Mouse (Mus musculus) midbrain, embryonic 10.5 days (tissue): ENCODE measurements around the gene Zfp385c. TPM values are rescaled to one million over a fixed set of nuclear protein-coding genes. Genes with fewer than 3 reads are reported as not detected.
A peak's percentile ranks its signal among the peaks of the same experiment; 100 is the strongest.

ENCODE experiments used
- DNase-seq: peaks from one replicate; pipeline ENCODE4 v3.0.0-alpha.2; 2017; ENCODE audit warnings: low spot score
- H3K27ac ChIP-seq: fragments of 300-500 bp; sonication (generic); replicated peaks from 2 replicates; pipeline ENCODE4 v1.5.1; 2016; ENCODE audit warnings: mild to moderate bottlenecking
- H3K27me3 ChIP-seq: fragments of 300-500 bp; sonication (generic); 2 replicates; pipeline ENCODE4 v1.6.1; 2016; ENCODE audit warnings: low read depth, mild to moderate bottlenecking; ENCODE audit not compliant: poor library complexity, severe bottlenecking
- H3K36me3 ChIP-seq: fragments of 300-500 bp; sonication (generic); 2 replicates; pipeline ENCODE4 v1.6.1; 2016; ENCODE audit warnings: mild to moderate bottlenecking, moderate library complexity
- H3K4me1 ChIP-seq: fragments of 300-500 bp; sonication (generic); 2 replicates; pipeline ENCODE4 v1.6.1; 2016
- H3K4me3 ChIP-seq: fragments of 300-500 bp; sonication (generic); 2 replicates; pipeline ENCODE4 v1.5.1; 2016; ENCODE audit warnings: mild to moderate bottlenecking, moderate library complexity
- H3K9me3 ChIP-seq: fragments of 300-500 bp; sonication (generic); replicated peaks from 2 replicates; pipeline ENCODE4 v1.6.1; 2016; ENCODE audit warnings: mild to moderate bottlenecking
- WGBS: fragments of 180-500 bp; shearing (Covaris S2); methylation state at CpG from one replicate; pipeline ENCODE4 v1.1.7; 2016; 5-methylcytosine and 5-hydroxymethylcytosine counted together
- polyA plus RNA-seq: library from polyadenylated mRNA; unstranded; fragments of >200 nt; fragmentation: Nextera tagmentation; extraction: Ambion mirVana; gene quantifications from 2 replicates; pipeline ENCODE4 v1.2.1, GENCODE M21; 2016

The Zfp385c gene
- polyA plus RNA-seq, 1 experiment from 2014 or later: 0.20 TPM

- Histone ChIP-seq H3K36me3 (peaks cover 61% of the 10 kb centered on the region), H3K27ac (peak within 1 kb of the TSS; percentile 98), H3K4me1 (peaks cover 50% of the 10 kb centered on the region), H3K27me3 (no peaks in the 10 kb centered on the region), H3K4me3 (peak within 1 kb of the TSS; percentile 91), H3K9me3 (no peaks in the 10 kb centered on the region)
- 2% methylated on average over 38 of the region's 38 CpGs for WGBS
- DNase-seq: peak; percentile 68
These were observed 21.7 kb upstream of the Zfp385c start, which contains the start of gene Hspb9 for GRCm38 (mm10) chr11:100713735-100714533. Gene Hspb9, plus strand, starts transcription at chr11:100713850.

- Histone ChIP-seq H3K27me3 (no peaks in the 10 kb centered on the region), H3K36me3 (peaks cover 61% of the 10 kb centered on the region), H3K27ac (peak overlapping the region; percentile 98), H3K9me3 (no peaks in the 10 kb centered on the region), H3K4me1 (peaks cover 50% of the 10 kb centered on the region), H3K4me3 (peak overlapping the region; percentile 42)
- 52% methylated on average over 4 of the region's 4 CpGs for WGBS
- no peak for DNase-seq
These were observed 20.9 kb upstream of the Zfp385c start for GRCm38 (mm10) chr11:100713174-100713573.

- WGBS: 3% methylated on average over 48 of the region's 48 CpGs
These were observed 19.7 kb upstream of the Zfp385c start, which contains the start of gene Kat2a for GRCm38 (mm10) chr11:100711783-100712615. Gene Kat2a, minus strand, starts transcription at chr11:100712465.

GRCm38 (mm10) chr11:100710977-100711376 is 18.7 kb upstream of the Zfp385c start:
- peak overlapping the region; percentile 91; the same call in 1 of the 2 replicates for H3K4me3 ChIP-seq
- H3K27me3 ChIP-seq: no peaks in the 10 kb centered on the region
- H3K27ac ChIP-seq: no peak overlapping the region
- WGBS: 94% methylated on average over 4 of the region's 4 CpGs
- DNase-seq: no peak
- H3K9me3 ChIP-seq: no peaks in the 10 kb centered on the region
- peaks cover 50% of the 10 kb centered on the region for H3K4me1 ChIP-seq
- H3K36me3 ChIP-seq: peaks cover 61% of the 10 kb centered on the region

More at GRCm38 (mm10) chr11:100711783-100712615, 19.7 kb upstream of the Zfp385c start, which contains the start of gene Kat2a:
- peaks cover 61% of the 10 kb centered on the region for H3K36me3 ChIP-seq
- peak; percentile 81 for DNase-seq
- no peaks in the 10 kb centered on the region for H3K27me3 ChIP-seq
- peaks cover 50% of the 10 kb centered on the region for H3K4me1 ChIP-seq
- H3K27ac ChIP-seq: peak within 1 kb of the TSS; percentile 98
- H3K4me3 ChIP-seq: peak within 1 kb of the TSS; percentile 91
- no peaks in the 10 kb centered on the region for H3K9me3 ChIP-seq

- no peak overlapping the region for H3K27ac ChIP-seq
- peaks cover 50% of the 10 kb centered on the region for H3K4me1 ChIP-seq
- no peaks in the 10 kb centered on the region for H3K9me3 ChIP-seq
- DNase-seq: no peak
- WGBS: 97% methylated on average over 15 of the region's 15 CpGs
- peak overlapping the region; percentile 91; the same call in 1 of the 2 replicates for H3K4me3 ChIP-seq
- H3K27me3 ChIP-seq: no peaks in the 10 kb centered on the region
- H3K36me3 ChIP-seq: peaks cover 61% of the 10 kb centered on the region
These were observed 18.3 kb upstream of the Zfp385c start for GRCm38 (mm10) chr11:100710528-100710927.

- Histone ChIP-seq H3K36me3 (peaks cover 66% of the 10 kb centered on the region), H3K4me3 (no peak overlapping the region), H3K27me3 (no peaks in the 10 kb centered on the region), H3K9me3 (no peaks in the 10 kb centered on the region), H3K4me1 (peaks cover 45% of the 10 kb centered on the region), H3K27ac (no peak overlapping the region)
- no peak for DNase-seq
- 94% methylated on average over 9 of the region's 9 CpGs for WGBS
These were observed 17.1 kb upstream of the Zfp385c start for GRCm38 (mm10) chr11:100709201-100709810.

- H3K4me3 ChIP-seq: 0 out of 2 replicates have a peak overlapping the region, but pooled peaks have one; percentile 9
- peaks cover 28% of the 10 kb centered on the region for H3K4me1 ChIP-seq
- peaks cover 14% of the 10 kb centered on the region for H3K27me3 ChIP-seq
- H3K27ac ChIP-seq: no peak overlapping the region
- 92% methylated on average over 23 of the region's 23 CpGs for WGBS
- H3K36me3 ChIP-seq: peaks cover 60% of the 10 kb centered on the region
- no peaks in the 10 kb centered on the region for H3K9me3 ChIP-seq
- no peak for DNase-seq
These were observed 13.0 kb upstream of the Zfp385c start for GRCm38 (mm10) chr11:100705095-100705747.

- no peak for DNase-seq
- H3K4me3 ChIP-seq: 0 out of 2 replicates have a peak within 1 kb of the TSS, but pooled peaks have one; percentile 9
- H3K36me3 ChIP-seq: peaks cover 48% of the 10 kb centered on the region
- peaks cover 28% of the 10 kb centered on the region for H3K4me1 ChIP-seq
- WGBS: 75% methylated on average over 7 of the region's 7 CpGs
- H3K27me3 ChIP-seq: peaks cover 14% of the 10 kb centered on the region
- no peaks in the 10 kb centered on the region for H3K9me3 ChIP-seq
- no peak within 1 kb of the TSS for H3K27ac ChIP-seq
These were observed 11.7 kb upstream of the Zfp385c start, which contains the start of gene Dhx58 for GRCm38 (mm10) chr11:100703851-100704531. Gene Dhx58, minus strand, starts transcription at chr11:100704271.

- peaks cover 14% of the 10 kb centered on the region for H3K27me3 ChIP-seq
- 71% methylated on average over 11 of the region's 11 CpGs for WGBS
- H3K27ac ChIP-seq: no peak overlapping the region
- peaks cover 28% of the 10 kb centered on the region for H3K4me1 ChIP-seq
- no peak overlapping the region for H3K4me3 ChIP-seq
- DNase-seq: no peak
- H3K9me3 ChIP-seq: no peaks in the 10 kb centered on the region
- H3K36me3 ChIP-seq: peaks cover 42% of the 10 kb centered on the region
These were observed 11.1 kb upstream of the Zfp385c start for GRCm38 (mm10) chr11:100703366-100703765.

- no peak overlapping the region for H3K4me3 ChIP-seq
- no peak for DNase-seq
These were observed 10.7 kb upstream of the Zfp385c start for GRCm38 (mm10) chr11:100702906-100703305.

GRCm38 (mm10) chr11:100702081-100702851 is 10.0 kb upstream of the Zfp385c start:
- H3K4me3 ChIP-seq: no peak overlapping the region
- H3K27ac ChIP-seq: no peak overlapping the region
- H3K4me1 ChIP-seq: peaks cover 28% of the 10 kb centered on the region

More at GRCm38 (mm10) chr11:100702906-100703305, 10.7 kb upstream of the Zfp385c start:
- peaks cover 28% of the 10 kb centered on the region for H3K4me1 ChIP-seq
- peaks cover 14% of the 10 kb centered on the region for H3K27me3 ChIP-seq
- no peaks in the 10 kb centered on the region for H3K9me3 ChIP-seq
- H3K27ac ChIP-seq: no peak overlapping the region
- 51% methylated on average over 7 of the region's 7 CpGs for WGBS
- peaks cover 37% of the 10 kb centered on the region for H3K36me3 ChIP-seq

More at GRCm38 (mm10) chr11:100702081-100702851, 10.0 kb upstream of the Zfp385c start:
- 40% methylated on average over 19 of the region's 19 CpGs for WGBS
- H3K9me3 ChIP-seq: no peaks in the 10 kb centered on the region
- H3K36me3 ChIP-seq: peaks cover 31% of the 10 kb centered on the region
- peak; percentile 66 for DNase-seq
- H3K27me3 ChIP-seq: peaks cover 14% of the 10 kb centered on the region
